Mouse (Mus musculus) liver, embryonic 14.5 days (tissue): ENCODE data around the gene Olfr574. TPM values are rescaled to one million over a fixed set of nuclear protein-coding genes. Genes with fewer than 3 reads are reported as not detected.
A peak's percentile ranks its signal among the peaks of the same experiment; 100 is the strongest.

Experiments
- ATAC-seq: fragments of 200-750 bp; cut with Nextera tagmentation; 2 replicates; pipeline ENCODE4 v1.8.0; 2017; ENCODE audit warnings: moderate number of reproducible peaks, mild to moderate bottlenecking, moderate library complexity; ENCODE audit not compliant: insufficient read depth
- DNase-seq, 3 experiments: peaks; one replicate each; pipeline ENCODE4 v3.0.0-alpha.2; 2012 to 2013; ENCODE audit warnings: low read depth in 3 of 3, low spot score in 3 of 3
- H3K27ac ChIP-seq: fragments of 300-500 bp; sonication (generic); 2 replicates; pipeline ENCODE4 v1.5.1; 2014; ENCODE audit warnings: moderate library complexity, mild to moderate bottlenecking, control low read depth, inconsistent platforms
- H3K27me3 ChIP-seq: fragments of 300-500 bp; sonication (generic); 2 replicates; pipeline ENCODE4 v1.6.1; 2014; ENCODE audit warnings: mild to moderate bottlenecking, low read length, moderate library complexity; ENCODE audit not compliant: control insufficient read depth, insufficient read depth
- H3K36me3 ChIP-seq: fragments of 300-500 bp; sonication (generic); replicated peaks from 2 replicates; pipeline ENCODE4 v1.6.1; 2014; ENCODE audit warnings: low read depth; ENCODE audit not compliant: control insufficient read depth, insufficient read depth
- H3K4me1 ChIP-seq, 2 experiments: fragments of 200-500 bp in 1 of 2; fragments of 300-500 bp in 1 of 2; sonication (generic) in 1 of 2; replicated peaks; 2 replicates each; pipeline ENCODE4 v1.6.1; 2012 to 2014; ENCODE audit warnings: antibody characterized with exemption in 1 of 2, inconsistent platforms in 1 of 2, low read length in 1 of 2; ENCODE audit not compliant: control insufficient read depth in 2 of 2, insufficient read depth in 2 of 2
- H3K4me2 ChIP-seq: fragments of 300-500 bp; sonication (generic); 2 replicates; pipeline ENCODE4 v1.6.1; 2014; ENCODE audit warnings: low read depth, mild to moderate bottlenecking, control low read depth, moderate library complexity
- H3K4me3 ChIP-seq, 2 experiments: fragments of 200-500 bp in 1 of 2; fragments of 300-500 bp in 1 of 2; sonication (generic) in 1 of 2; 2 replicates each; pipeline ENCODE4 v1.5.1; 2012 to 2014; ENCODE audit warnings: low read depth in 2 of 2, low read length in 2 of 2, mild to moderate bottlenecking in 2 of 2, control low read depth in 1 of 2, inconsistent platforms in 1 of 2, moderate library complexity in 1 of 2; ENCODE audit not compliant: insufficient read depth in 1 of 2
- H3K9ac ChIP-seq: fragments of 300-500 bp; sonication (generic); replicated peaks from 2 replicates; pipeline ENCODE4 v1.6.1; 2014; ENCODE audit warnings: mild to moderate bottlenecking, control low read depth, moderate library complexity
- H3K9me3 ChIP-seq: fragments of 300-500 bp; sonication (generic); 2 replicates; pipeline ENCODE4 v1.6.1; 2016; ENCODE audit warnings: low read length, mixed read lengths; ENCODE audit not compliant: control insufficient read depth
- CTCF ChIP-seq: IDR thresholded peaks from 2 replicates; pipeline ENCODE4 v1.5.1; 2016; ENCODE audit warnings: antibody characterized with exemption, low read depth, control low read depth
- EP300 ChIP-seq: IDR thresholded peaks from 2 replicates; pipeline ENCODE4 v1.6.1; 2016; ENCODE audit warnings: antibody characterized with exemption, low read depth
- WGBS: fragments of 180-500 bp; shearing (Covaris S2); extraction: QIAGEN DNeasy Blood & Tissue Kit; methylation state at CpG from one replicate; pipeline ENCODE4 v1.1.7; 2014; ENCODE audit not compliant: insufficient replicate concordance; 5-methylcytosine and 5-hydroxymethylcytosine counted together
- polyA plus RNA-seq, 2 experiments: library from polyadenylated mRNA; depleted of rRNA in 1 of 2; stranded (reverse) in 1 of 2; unstranded in 1 of 2; fragments of >200 nt; fragmentation: Nextera tagmentation in 1 of 2; extraction: Ambion mirVana in 1 of 2; gene quantifications; 2 replicates each; pipeline versions ENCODE4 v1.2.1 to v1.2.3; 2012 to 2014

The Olfr574 gene
- polyA plus RNA-seq, 2 experiments = not detected

- Histone ChIP-seq H3K36me3 (no peaks in the 10 kb centered on the region), H3K27ac (no peak within 1 kb of the TSS), H3K4me3 (no peak within 1 kb of the TSS), H3K9me3 (no peaks in the 10 kb centered on the region), H3K4me1 (no peaks in the 10 kb centered on the region), H3K9ac (no peak within 1 kb of the TSS), H3K4me2 (no peak within 1 kb of the TSS), H3K27me3 (no peaks in the 10 kb centered on the region)
- DNase-seq = no peak
- no peak for ATAC-seq
- TF ChIP-seq CTCF = no peak
- TF ChIP-seq EP300 = no peak
- 30% methylated on average over 1 of the region's 1 CpGs for WGBS
Measured at GRCm38 (mm10) chr7:102924109-102924508, 24.2 kb upstream of the Olfr574 start, which contains the start of gene Olfr572. Gene Olfr572, plus strand, starts transcription at chr7:102924409.

GRCm38 (mm10) chr7:102927105-102927504 is 21.2 kb upstream of the Olfr574 start:
- H3K9me3 ChIP-seq = no peaks in the 10 kb centered on the region
- no peak overlapping the region for H3K4me3 ChIP-seq
- H3K27me3 ChIP-seq = no peaks in the 10 kb centered on the region
- no peak overlapping the region for H3K9ac ChIP-seq
- H3K36me3 ChIP-seq = no peaks in the 10 kb centered on the region
- WGBS = 27% methylated on average over 3 of the region's 3 CpGs
- H3K27ac ChIP-seq = no peak overlapping the region
- no peaks in the 10 kb centered on the region for H3K4me1 ChIP-seq
- H3K4me2 ChIP-seq = no peak overlapping the region
- DNase-seq = no peak
- TF ChIP-seq EP300 (no peak), CTCF (no peak)
- ATAC-seq = no peak

GRCm38 (mm10) chr7:102942475-102942874 is 5.8 kb upstream of the Olfr574 start, which contains the start of gene Olfr573-ps1:
Gene Olfr573-ps1, minus strand, starts transcription at chr7:102942575.
- Histone ChIP-seq H3K9me3 (no peaks in the 10 kb centered on the region), H3K27me3 (no peaks in the 10 kb centered on the region), H3K4me3 (no peak within 1 kb of the TSS), H3K27ac (no peak within 1 kb of the TSS), H3K4me2 (no peak within 1 kb of the TSS), H3K9ac (no peak within 1 kb of the TSS), H3K4me1 (no peaks in the 10 kb centered on the region), H3K36me3 (no peaks in the 10 kb centered on the region)
- 75% methylated on average over 2 of the region's 2 CpGs for WGBS
- no peak for ATAC-seq
- no peak for TF ChIP-seq EP300
- no peak for TF ChIP-seq CTCF
- DNase-seq = no peak

- Histone ChIP-seq H3K4me3 (no peak overlapping the region), H3K36me3 (no peaks in the 10 kb centered on the region), H3K9ac (no peak overlapping the region), H3K4me1 (no peaks in the 10 kb centered on the region), H3K27ac (no peak overlapping the region), H3K9me3 (no peaks in the 10 kb centered on the region), H3K27me3 (no peaks in the 10 kb centered on the region), H3K4me2 (no peak overlapping the region)
- WGBS = 43% methylated on average over 1 of the region's 1 CpGs
- peak; percentile 43; the same call in 1 of the 2 replicates for TF ChIP-seq EP300
- no peak for TF ChIP-seq CTCF
- DNase-seq (no peak), ATAC-seq (peak; percentile 85)
Measured at GRCm38 (mm10) chr7:102943417-102943816, 4.8 kb upstream of the Olfr574 start.

- ATAC-seq (no peak), DNase-seq (no peak)
- H3K4me2 ChIP-seq = no peak overlapping the region
- no peak overlapping the region for H3K9ac ChIP-seq
- H3K27ac ChIP-seq = no peak overlapping the region
- no peak overlapping the region for H3K4me3 ChIP-seq
- H3K36me3 ChIP-seq = no peaks in the 10 kb centered on the region
- no peaks in the 10 kb centered on the region for H3K27me3 ChIP-seq
- 30% methylated on average over 1 of the region's 1 CpGs for WGBS
- no peaks in the 10 kb centered on the region for H3K4me1 ChIP-seq
- no peaks in the 10 kb centered on the region for H3K9me3 ChIP-seq
- TF ChIP-seq EP300 = no peak
- TF ChIP-seq CTCF = no peak
Measured at GRCm38 (mm10) chr7:102950732-102951131, 2.5 kb downstream of the Olfr574 start.
